ENCODE assay signal across 16 mouse cellular contexts in the genomic region with DNA sequence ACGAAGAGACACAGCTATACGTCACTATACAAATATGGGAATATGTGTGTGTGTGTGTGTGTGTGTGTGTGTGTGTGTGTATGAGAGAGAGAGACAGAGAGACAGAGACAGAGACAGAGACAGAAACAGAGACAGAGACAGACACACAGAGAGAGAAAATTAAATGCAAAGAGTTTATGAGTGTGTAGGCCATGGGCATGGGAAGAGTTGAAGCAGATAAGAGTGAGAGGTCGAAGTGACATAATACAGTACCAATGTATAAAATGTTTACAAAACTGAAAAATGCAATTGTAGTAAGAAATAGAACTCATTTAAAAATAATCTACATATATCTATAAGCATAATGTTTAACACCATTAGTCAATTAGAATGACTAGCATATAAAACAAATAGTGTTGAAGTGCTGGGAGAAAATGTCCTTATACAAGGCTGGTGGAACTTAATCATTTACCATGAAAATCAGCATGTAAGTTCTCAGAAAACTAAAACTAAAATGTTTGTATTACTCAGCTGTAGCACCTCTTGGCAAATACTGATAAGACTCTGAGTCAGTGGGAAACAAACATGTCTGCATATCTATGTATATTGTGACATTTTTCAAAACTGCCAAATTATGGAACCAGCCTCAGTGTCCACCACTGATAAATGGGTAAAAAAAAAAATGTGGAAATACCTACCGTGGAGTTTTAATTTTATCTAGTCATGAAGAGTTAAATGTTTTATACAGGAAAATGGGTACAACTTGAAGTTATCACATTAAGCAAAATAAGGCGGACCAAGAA.
"Had no signal": no experiment of that assay in that cellular context is flagged by ENCODE, and none has a peak within 500 bp of the region (broad histone marks: within the 10 kb centered on the region; RNA-seq: fewer than 3 reads in every experiment).

No protein-coding gene starts in this region.

- DNase-seq: kidney, adult 11 months; kidney, adult 9 months; kidney, postnatal 10 days; kidney, postnatal 4 days; left cerebral cortex, postnatal 4 days; lung, adult 2 months; lung, postnatal 36 days; midbrain, embryonic 14.5 days; right cerebral cortex, adult 18-20 months; thymus, adult 2 months; thymus, postnatal 25 days had no signal

- H3K9me3 ChIP-seq: midbrain, embryonic 10.5 days; neural tube, embryonic 15.5 days had no signal

- H3K27ac ChIP-seq: midbrain, embryonic 10.5 days; neural tube, embryonic 15.5 days had no signal

- H3K4me3 ChIP-seq: layer of hippocampus, adult 2 months; midbrain, embryonic 10.5 days; myocyte; neural tube, embryonic 15.5 days had no signal

- ATAC-seq: lung, postnatal 0 days had no signal

- H3K9ac ChIP-seq: neural tube, embryonic 15.5 days had no signal

- H3K36me3 ChIP-seq: midbrain, embryonic 10.5 days; neural tube, embryonic 15.5 days had no signal

- H3K27me3 ChIP-seq: neural tube, embryonic 15.5 days had no signal

- H3K4me1 ChIP-seq: midbrain, embryonic 10.5 days; neural tube, embryonic 15.5 days had no signal

- H3K4me2 ChIP-seq: neural tube, embryonic 15.5 days had no signal
